Mouse (Mus musculus): ENCODE data around the gene Gm20661.

- TF ChIP-seq CTCF (IDR thresholded peaks at IDR 0.05; ENCODE audit: extremely low read depth, insufficient read length, insufficient replicate concordance, low read depth, low read length) (no peak), POLR2A (IDR thresholded peaks at IDR 0.05; ENCODE audit: low read depth, low read length) (no peak)
Observed at GRCm38 (mm10) chr9:107995513-107995912, 12.7 kb downstream of the Gm20661 start.
